Mouse (Mus musculus) fibroblast of lung, adult 2 months (primary cell): ENCODE results near the gene Wdr74.

ENCODE experiments used
- DNase-seq: peaks from one replicate; pipeline ENCODE4 v3.0.0-alpha.2; 2011; ENCODE audit warnings: low read depth

Wdr74 gene

DNA sequence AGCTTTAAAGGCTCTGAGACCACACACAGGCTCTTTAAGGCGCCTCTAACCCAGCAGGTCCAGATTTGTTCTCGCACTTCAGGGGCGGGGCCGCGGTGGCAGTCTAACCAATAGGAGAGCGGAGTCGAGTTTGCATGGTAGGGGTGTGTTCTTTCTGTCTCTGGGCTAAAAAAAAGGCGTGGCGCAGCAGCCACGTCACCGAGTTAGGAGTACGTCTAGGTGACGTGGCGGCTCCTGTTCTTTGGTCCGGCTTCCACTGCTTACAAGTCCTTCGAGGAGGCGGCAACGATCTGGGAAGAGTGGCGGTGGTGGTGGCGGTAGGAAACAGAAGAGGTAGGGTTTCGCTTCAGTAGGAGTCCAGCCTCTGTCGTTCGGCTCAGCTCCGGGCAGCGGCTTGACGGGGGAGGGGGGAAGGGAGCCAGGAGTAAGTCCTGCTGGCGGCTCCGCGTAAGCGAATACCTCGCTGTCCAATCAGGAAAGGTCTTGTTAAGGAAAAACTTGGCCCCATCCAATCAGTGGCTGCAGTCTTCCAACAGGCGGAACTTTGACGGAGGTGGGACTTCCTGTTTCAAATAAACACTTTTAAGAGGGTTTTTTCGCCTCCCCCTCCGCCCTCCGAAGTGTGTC, 5.7 kb downstream of the Wdr74 start, which contains the start of gene Stx5a:
Gene Stx5a, plus strand, starts transcription at position 171 of the 627 bp plus-strand sequence.
- peak; percentile 96 for DNase-seq

DNA sequence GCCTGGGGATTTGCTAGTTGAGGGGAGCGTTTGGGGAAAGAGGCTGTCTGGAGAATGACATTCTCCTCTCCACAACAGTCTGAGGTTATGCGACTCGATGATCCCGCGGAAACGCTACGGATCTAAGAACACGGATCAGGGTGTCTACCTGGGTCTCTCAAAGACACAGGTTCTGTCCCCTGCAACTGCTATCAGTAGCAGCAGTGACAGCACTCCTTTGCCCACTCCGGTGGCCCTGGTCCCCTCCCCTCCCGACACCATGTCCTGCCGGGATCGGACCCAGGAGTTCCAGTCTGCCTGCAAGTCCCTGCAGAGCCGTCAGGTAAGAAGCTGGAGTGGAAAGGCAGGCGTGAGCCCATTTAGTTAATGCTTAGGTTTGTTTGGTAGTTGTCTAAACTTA, 6.5 kb downstream of the Wdr74 start:
- DNase-seq, result no peak

- DNase-seq, result no peak
Measured at GRCm38 (mm10) chr19:8745382-8745781, 9.8 kb downstream of the Wdr74 start.

DNA sequence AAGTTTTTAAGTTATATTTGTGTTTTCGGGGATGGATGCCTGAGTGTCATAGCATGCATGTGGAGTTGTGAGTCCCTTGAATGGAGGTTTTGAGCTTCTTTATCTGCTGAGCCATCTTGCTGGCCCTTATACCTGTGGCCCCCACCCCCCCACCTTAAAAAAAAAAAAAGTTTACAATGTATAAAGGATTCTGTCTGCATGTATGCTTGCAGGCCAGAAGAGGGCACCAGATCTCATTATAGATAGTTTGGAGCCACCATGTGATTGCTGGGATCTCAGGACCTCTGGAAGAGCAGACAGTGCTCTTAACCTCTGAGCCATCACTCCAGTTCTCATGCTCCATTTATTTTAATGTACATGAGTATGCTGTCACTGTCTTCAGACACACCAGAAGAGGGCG, 11.7 kb downstream of the Wdr74 start:
- no peak for DNase-seq

DNA sequence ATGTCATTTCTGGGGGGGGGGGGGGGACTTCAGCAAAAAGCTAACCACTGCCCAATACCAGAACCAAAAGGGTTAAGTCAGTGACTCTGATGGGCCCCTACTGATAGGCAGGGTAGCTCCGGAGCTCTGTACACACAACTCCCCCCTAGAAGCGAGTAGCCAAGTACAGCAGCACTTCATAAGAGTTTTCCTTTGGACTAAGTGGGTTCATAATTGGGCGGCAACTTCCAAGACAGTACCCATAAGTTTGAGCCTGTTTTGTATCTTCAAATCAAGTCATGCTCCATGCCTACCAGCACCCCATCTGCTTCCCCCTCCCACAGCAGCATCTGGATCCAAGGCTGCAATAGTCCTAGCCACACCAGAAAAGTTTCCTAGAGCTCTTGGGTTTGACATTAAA, 20.0 kb downstream of the Wdr74 start:
- DNase-seq, result no peak

GRCm38 (mm10) chr19:8756635-8757387, 21.2 kb downstream of the Wdr74 start, which contains the start of gene Nxf1:
TSS of gene Nxf1 (plus strand) at chr19:8757073.
- peak; percentile 81 for DNase-seq

DNA sequence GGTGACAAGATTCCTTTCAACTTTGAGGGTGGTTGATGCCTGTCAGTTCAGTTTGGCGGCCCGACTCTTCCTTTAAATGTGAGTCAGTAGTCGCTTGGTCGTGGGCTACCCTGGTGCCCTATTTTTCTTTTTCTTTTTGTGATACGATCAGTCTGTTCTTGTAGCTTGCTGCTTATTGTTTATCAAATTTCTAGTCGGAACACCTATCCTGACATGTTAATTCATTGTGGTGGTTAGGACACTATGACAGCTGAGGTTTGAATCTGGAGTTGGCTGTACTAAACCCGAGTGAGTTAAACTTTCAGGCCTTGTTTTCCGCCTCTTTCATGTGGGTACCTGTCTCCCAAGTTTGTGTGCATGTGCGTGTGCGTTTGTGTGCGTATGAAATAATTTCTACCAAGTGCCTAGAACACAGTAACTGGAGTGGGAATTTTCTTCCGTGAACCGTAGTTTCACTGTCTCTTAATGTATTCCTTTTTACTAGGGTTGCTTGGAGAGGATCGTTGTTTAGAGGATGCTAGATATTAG, 21.9 kb downstream of the Wdr74 start:
- DNase-seq, result no peak

DNA sequence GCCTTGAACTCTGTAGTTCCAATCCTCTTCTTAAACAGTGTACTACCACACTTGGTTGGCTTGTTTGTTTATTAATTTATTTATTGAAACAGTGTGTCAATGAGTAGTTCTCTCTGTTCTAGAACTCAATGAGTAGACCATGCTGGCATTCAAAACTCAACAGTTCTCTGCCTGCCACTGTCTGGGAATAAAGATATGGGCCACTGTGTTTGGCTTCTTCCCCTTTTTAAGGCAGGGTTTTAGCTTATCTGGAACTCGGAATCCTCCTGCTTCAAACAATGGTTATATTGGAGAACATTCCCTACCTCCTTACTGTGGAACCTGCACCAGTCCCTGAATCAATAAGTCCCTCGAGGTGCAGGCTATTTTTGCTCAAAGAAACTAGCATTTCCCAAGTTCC, 23.3 kb downstream of the Wdr74 start:
- no peak for DNase-seq

- DNase-seq, result no peak
Measured at GRCm38 (mm10) chr19:8760757-8761156, 25.1 kb downstream of the Wdr74 start.

DNA sequence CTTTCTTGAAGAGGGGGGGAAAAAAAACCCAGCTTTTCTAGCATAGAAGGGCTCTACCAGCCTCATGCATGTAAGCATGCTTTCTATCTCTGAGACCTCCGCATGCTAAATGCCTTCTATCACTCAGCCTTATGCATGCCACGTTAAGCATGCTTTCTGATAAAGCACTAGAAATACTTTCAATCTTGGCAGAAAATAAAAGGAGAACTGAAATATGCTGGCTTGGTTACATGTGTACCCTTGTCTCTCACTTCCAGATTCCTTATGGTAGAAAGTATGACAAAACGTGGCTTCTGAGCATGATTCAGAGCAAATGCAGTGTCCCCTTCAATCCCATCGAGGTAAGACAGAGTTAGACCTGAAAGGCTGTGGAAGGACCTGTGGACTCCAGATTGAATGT, 27.6 kb downstream of the Wdr74 start:
- no peak for DNase-seq

- DNase-seq, result no peak
Measured at GRCm38 (mm10) chr19:8765562-8765961, 29.9 kb downstream of the Wdr74 start.

- DNase-seq, result no peak
Measured at GRCm38 (mm10) chr19:8770567-8771270, 35.1 kb downstream of the Wdr74 start, which contains the start of gene Tmem223. TSS of gene Tmem223 (plus strand) at chr19:8770996.

GRCm38 (mm10) chr19:8772996-8773395, 37.4 kb downstream of the Wdr74 start:
- no peak for DNase-seq

DNA sequence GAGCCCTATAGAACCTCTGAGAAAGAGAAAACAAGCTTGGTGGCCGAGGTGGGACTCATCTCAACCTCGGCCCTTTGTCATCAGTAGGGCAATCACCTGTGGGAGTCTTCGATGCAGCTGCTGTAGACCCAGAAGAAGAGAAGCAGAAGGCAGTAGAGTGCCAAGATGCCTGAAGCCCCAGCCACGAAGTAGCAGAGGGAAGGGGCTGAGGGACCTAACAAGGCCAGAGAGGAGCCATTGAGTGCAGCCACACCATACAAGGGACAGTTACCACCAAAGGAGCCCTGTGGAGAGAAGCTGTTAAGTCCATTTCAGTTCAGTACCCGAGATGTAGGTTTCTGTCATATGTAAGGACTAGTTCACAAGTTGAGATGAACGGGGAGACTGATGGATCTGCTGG, 37.8 kb downstream of the Wdr74 start:
- no peak for DNase-seq

- DNase-seq, result peak; percentile 71
Measured at GRCm38 (mm10) chr19:8774086-8774835, 38.6 kb downstream of the Wdr74 start, which contains the start of gene Tmem179b. TSS of gene Tmem179b (minus strand) at chr19:8774467.

DNA sequence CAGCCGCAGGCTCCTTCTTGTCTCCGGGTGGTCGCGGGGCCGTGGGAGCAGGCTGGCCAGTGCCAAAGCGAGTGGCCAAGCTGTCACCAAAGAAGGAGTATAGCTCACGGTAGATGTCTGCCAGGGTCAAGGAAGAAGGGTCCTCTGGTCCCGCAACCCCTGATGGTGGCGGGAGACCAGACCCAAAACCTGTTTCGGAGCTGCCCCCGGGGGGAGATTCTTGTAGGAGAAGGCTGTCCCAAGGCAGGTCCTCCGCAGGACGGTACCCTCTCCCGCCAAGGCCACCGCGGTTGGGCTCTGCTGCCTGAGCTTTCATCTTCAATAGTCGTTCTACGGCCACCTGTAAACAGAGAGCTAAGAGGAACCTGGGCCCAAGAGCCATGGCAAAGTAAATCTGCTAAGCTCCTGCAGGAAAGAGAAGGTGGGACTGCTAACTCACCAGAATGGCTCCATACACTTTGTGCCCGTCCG, 39.4 kb downstream of the Wdr74 start:
- DNase-seq, result no peak

- DNase-seq, result peak; percentile 89
Measured at GRCm38 (mm10) chr19:8786008-8786781, 50.6 kb downstream of the Wdr74 start, which contains the start of gene Taf6l. TSS of gene Taf6l (minus strand) at chr19:8786417.

DNA sequence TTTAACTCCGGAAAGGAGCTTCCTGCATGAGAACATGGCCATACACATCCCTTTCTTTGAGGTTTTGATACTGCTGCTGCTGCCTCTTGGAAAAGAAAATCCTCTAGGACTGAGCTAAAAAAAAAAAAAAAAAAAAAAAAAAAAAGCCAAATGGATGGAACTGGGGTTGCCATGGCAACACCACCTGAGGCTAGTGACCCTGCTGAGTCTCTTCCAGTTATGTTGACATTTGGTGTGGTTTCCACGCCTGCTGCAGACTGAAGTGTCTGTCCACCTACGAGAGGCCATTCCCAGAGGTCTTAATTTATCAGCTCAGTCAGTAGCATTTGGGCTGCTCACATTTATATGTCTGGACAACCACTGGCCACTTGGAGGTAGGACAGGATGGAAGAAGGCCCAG, 52.9 kb downstream of the Wdr74 start:
- no peak for DNase-seq

DNA sequence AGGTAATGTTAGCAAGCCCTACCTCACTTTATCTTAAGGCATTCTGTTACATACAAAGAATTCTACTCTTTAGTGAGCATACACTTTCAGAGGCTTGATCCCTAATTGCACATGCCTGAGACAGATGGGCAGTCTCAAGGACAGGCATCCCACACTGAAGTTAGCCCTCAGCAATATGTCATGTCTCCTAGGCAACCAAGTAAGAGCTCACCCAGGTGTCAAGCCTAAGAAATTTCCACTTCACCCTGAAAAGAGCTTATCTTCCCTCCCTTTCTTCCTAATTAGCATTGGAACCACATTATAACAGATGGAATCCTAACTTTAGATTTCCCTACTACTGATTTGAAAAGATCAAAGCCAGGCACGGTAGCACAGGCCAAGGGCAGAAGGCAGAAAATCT, 53.5 kb downstream of the Wdr74 start:
- DNase-seq, result no peak

DNA sequence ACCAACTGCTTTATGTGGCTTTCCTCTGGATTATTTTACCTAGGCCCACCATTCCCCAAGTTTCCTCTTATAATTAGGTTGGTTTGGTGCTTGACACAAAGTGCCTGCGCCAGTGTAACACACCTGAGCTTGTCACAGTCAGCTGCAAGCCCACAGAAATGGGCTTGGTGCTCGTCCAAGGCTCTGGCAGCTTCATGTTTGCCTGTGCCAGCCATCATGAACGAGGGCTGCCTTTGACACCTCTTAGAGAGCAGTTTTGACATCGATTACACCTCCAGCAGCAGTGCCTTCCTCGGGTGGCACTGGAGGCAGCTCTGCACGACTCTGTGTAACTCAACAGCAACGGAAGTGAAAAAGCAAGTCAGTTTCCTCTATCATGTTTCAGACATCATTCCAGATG, 54.5 kb downstream of the Wdr74 start:
- DNase-seq, result no peak
